In the genomic region with DNA sequence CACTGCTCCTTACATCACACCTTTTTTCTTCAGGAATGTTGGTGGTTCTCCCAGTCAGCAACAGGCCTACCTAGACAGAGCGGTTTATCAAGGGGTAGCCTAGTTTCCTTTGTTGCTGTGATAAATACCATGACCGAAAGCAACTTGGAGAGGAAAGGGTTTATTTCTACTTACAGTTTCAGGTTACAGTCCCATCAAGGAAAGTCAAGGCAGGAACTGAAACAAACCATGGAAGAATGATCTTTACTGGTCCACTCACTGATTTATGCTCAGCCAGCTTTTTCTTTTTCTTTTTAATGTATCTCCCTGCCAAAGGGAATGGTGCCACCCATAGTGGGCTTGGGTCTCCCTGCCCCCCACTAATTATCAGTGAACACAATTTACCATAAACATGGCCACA, we compare ENCODE assay signal across 20 mouse cellular contexts.
"Had no signal": no experiment of that assay in that cellular context is flagged by ENCODE, and none has a peak within 500 bp of the region (broad histone marks: within the 10 kb centered on the region; RNA-seq: fewer than 3 reads in every experiment).

No protein-coding gene starts in this region.

- H3K36me3 ChIP-seq: intestine, embryonic 15.5 days; midbrain, embryonic 10.5 days; midbrain, embryonic 13.5 days; stomach, embryonic 15.5 days had no signal

- ATAC-seq: intestine, embryonic 15.5 days; liver, embryonic 12.5 days; midbrain, embryonic 13.5 days; midbrain, embryonic 16.5 days had no signal

- DNase-seq: kidney, adult 11 months; kidney, adult 8-10 months; kidney, postnatal 10 days; left cerebral cortex, postnatal 4 days; lung, adult 2 months; lung, postnatal 14 days; lung, postnatal 4 days; right cerebral cortex, adult 18-20 months; right cerebral cortex, postnatal 14 days; right cerebral cortex, postnatal 4 days had no signal

- H3K4me2 ChIP-seq: intestine, embryonic 15.5 days; kidney, embryonic 15.5 days; limb, embryonic 12.5 days; limb, embryonic 15.5 days; liver, embryonic 12.5 days; liver, embryonic 15.5 days; midbrain, embryonic 13.5 days; stomach, embryonic 15.5 days had no signal

- H3K9me3 ChIP-seq: intestine, embryonic 15.5 days; kidney, embryonic 15.5 days; limb, embryonic 15.5 days; liver, embryonic 12.5 days; liver, embryonic 15.5 days; stomach, embryonic 15.5 days had no signal

- H3K27ac ChIP-seq: intestine, embryonic 15.5 days; kidney, embryonic 15.5 days; limb, embryonic 12.5 days; limb, embryonic 15.5 days; liver, embryonic 12.5 days; liver, embryonic 15.5 days; midbrain, embryonic 10.5 days; midbrain, embryonic 13.5 days; stomach, embryonic 15.5 days had no signal

- H3K9ac ChIP-seq: intestine, embryonic 15.5 days; kidney, embryonic 15.5 days; limb, embryonic 12.5 days; limb, embryonic 15.5 days; liver, embryonic 12.5 days; liver, embryonic 15.5 days; midbrain, embryonic 13.5 days; stomach, embryonic 15.5 days had no signal

- H3K27me3 ChIP-seq: intestine, embryonic 15.5 days; kidney, embryonic 15.5 days; limb, embryonic 12.5 days; limb, embryonic 15.5 days; liver, embryonic 12.5 days; liver, embryonic 15.5 days; midbrain, embryonic 13.5 days; stomach, embryonic 15.5 days had no signal

- H3K4me1 ChIP-seq: kidney, embryonic 15.5 days; limb, embryonic 12.5 days; limb, embryonic 15.5 days; liver, embryonic 15.5 days; midbrain, embryonic 10.5 days; midbrain, embryonic 13.5 days; stomach, embryonic 15.5 days had no signal

- H3K4me3 ChIP-seq: intestine, embryonic 15.5 days; kidney, embryonic 15.5 days; limb, embryonic 12.5 days; limb, embryonic 15.5 days; liver, embryonic 12.5 days; liver, embryonic 15.5 days; midbrain, embryonic 10.5 days; midbrain, embryonic 13.5 days; stomach, embryonic 15.5 days had no signal
